Mouse (Mus musculus) embryonic facial prominence, embryonic 13.5 days (tissue): ENCODE measurements around the gene Egflam. TPM values are rescaled to one million over a fixed set of nuclear protein-coding genes. Genes with fewer than 3 reads are reported as not detected.

Experiments
- ATAC-seq: fragments of 200-750 bp; cut with Nextera tagmentation; 2 replicates; pipeline ENCODE4 v1.8.0; 2017; ENCODE audit warnings: low read depth; ENCODE audit not compliant: insufficient number of reproducible peaks, insufficient read depth, low FRiP score, low TSS enrichment
- H3K27ac ChIP-seq: fragments of 300-500 bp; sonication (generic); 2 replicates; pipeline ENCODE4 v1.5.1; 2015; ENCODE audit warnings: moderate library complexity, mild to moderate bottlenecking, inconsistent platforms
- H3K27me3 ChIP-seq: fragments of 300-500 bp; sonication (generic); 2 replicates; pipeline ENCODE4 v1.6.1; 2015; ENCODE audit warnings: mild to moderate bottlenecking, inconsistent platforms
- H3K36me3 ChIP-seq: fragments of 300-500 bp; sonication (generic); 2 replicates; pipeline ENCODE4 v1.6.1; 2015; ENCODE audit warnings: mild to moderate bottlenecking, inconsistent platforms
- H3K4me1 ChIP-seq: fragments of 300-500 bp; sonication (generic); 2 replicates; pipeline ENCODE4 v1.6.1; 2015; ENCODE audit warnings: inconsistent platforms
- H3K4me2 ChIP-seq: fragments of 300-500 bp; sonication (generic); 2 replicates; pipeline ENCODE4 v1.6.1; 2015; ENCODE audit warnings: moderate library complexity, mild to moderate bottlenecking, inconsistent platforms
- H3K4me3 ChIP-seq: fragments of 300-500 bp; sonication (generic); 2 replicates; pipeline ENCODE4 v1.5.1; 2015; ENCODE audit warnings: mild to moderate bottlenecking, inconsistent platforms
- H3K9ac ChIP-seq: fragments of 300-500 bp; sonication (generic); 2 replicates; pipeline ENCODE4 v1.6.1; 2015; ENCODE audit warnings: mild to moderate bottlenecking, inconsistent platforms
- H3K9me3 ChIP-seq: fragments of 300-500 bp; sonication (generic); 2 replicates; pipeline ENCODE4 v1.6.1; 2016; ENCODE audit warnings: inconsistent platforms
- WGBS: fragments of 180-500 bp; shearing (Covaris S2); methylation state at CpG from one replicate; pipeline ENCODE4 v1.1.7; 2015; ENCODE audit warnings: mixed read lengths; 5-methylcytosine and 5-hydroxymethylcytosine counted together
- polyA plus RNA-seq: library from polyadenylated mRNA; unstranded; fragments of >200 nt; fragmentation: Nextera tagmentation; extraction: Ambion mirVana; gene quantifications from 2 replicates; pipeline ENCODE4 v1.2.1, GENCODE M21; 2015

Gene Egflam
- polyA plus RNA-seq, 1 experiment from 2014 or later = 13.4 TPM

- Histone ChIP-seq H3K36me3 (no peaks in the 10 kb centered on the region), H3K4me3 (no peak overlapping the region), H3K9ac (no peak overlapping the region), H3K27me3 (no peaks in the 10 kb centered on the region), H3K4me2 (no peak overlapping the region), H3K4me1 (no peaks in the 10 kb centered on the region), H3K27ac (no peak overlapping the region), H3K9me3 (no peaks in the 10 kb centered on the region)
- WGBS = 70% methylated on average over 14 of the region's 14 CpGs
- ATAC-seq = no peak
Measured at GRCm38 (mm10) chr15:7289516-7289915, 108.7 kb downstream of the Egflam start.

GRCm38 (mm10) chr15:7288841-7289424 is 109.3 kb downstream of the Egflam start:
- Histone ChIP-seq H3K36me3 (no peaks in the 10 kb centered on the region), H3K4me3 (no peak overlapping the region), H3K4me2 (no peak overlapping the region), H3K27ac (no peak overlapping the region), H3K27me3 (no peaks in the 10 kb centered on the region), H3K9ac (no peak overlapping the region), H3K4me1 (no peaks in the 10 kb centered on the region), H3K9me3 (no peaks in the 10 kb centered on the region)
- WGBS = 43% methylated on average over 4 of the region's 4 CpGs
- no peak for ATAC-seq

- 84% methylated on average over 3 of the region's 3 CpGs for WGBS
- Histone ChIP-seq H3K4me1 (no peaks in the 10 kb centered on the region), H3K9ac (no peak overlapping the region), H3K4me2 (no peak overlapping the region), H3K27ac (no peak overlapping the region), H3K4me3 (no peak overlapping the region), H3K36me3 (no peaks in the 10 kb centered on the region), H3K27me3 (no peaks in the 10 kb centered on the region), H3K9me3 (no peaks in the 10 kb centered on the region)
- no peak for ATAC-seq
Measured at GRCm38 (mm10) chr15:7287911-7288310, 110.3 kb downstream of the Egflam start.

- Histone ChIP-seq H3K4me1 (no peaks in the 10 kb centered on the region), H3K36me3 (no peaks in the 10 kb centered on the region), H3K27me3 (no peaks in the 10 kb centered on the region), H3K4me2 (no peak overlapping the region), H3K9ac (no peak overlapping the region), H3K4me3 (no peak overlapping the region), H3K27ac (no peak overlapping the region), H3K9me3 (no peaks in the 10 kb centered on the region)
- ATAC-seq = no peak
- 61% methylated on average over 6 of the region's 6 CpGs for WGBS
Measured at GRCm38 (mm10) chr15:7281579-7281978, 116.6 kb downstream of the Egflam start.

GRCm38 (mm10) chr15:7263822-7264221 is 134.4 kb downstream of the Egflam start:
- Histone ChIP-seq H3K27ac (no peak overlapping the region), H3K27me3 (no peaks in the 10 kb centered on the region), H3K9me3 (no peaks in the 10 kb centered on the region), H3K4me2 (no peak overlapping the region), H3K36me3 (no peaks in the 10 kb centered on the region), H3K4me1 (no peaks in the 10 kb centered on the region), H3K9ac (no peak overlapping the region), H3K4me3 (no peak overlapping the region)
- 11% methylated on average over 3 of the region's 3 CpGs for WGBS
- no peak for ATAC-seq

GRCm38 (mm10) chr15:7263339-7263738 is 134.9 kb downstream of the Egflam start:
- ATAC-seq = no peak
- 88% methylated on average over 9 of the region's 9 CpGs for WGBS
- no peak overlapping the region for H3K9ac ChIP-seq

GRCm38 (mm10) chr15:7261371-7261770 is 136.8 kb downstream of the Egflam start:
- no peaks in the 10 kb centered on the region for H3K36me3 ChIP-seq
- no peak overlapping the region for H3K27ac ChIP-seq
- no peak for ATAC-seq
- no peaks in the 10 kb centered on the region for H3K9me3 ChIP-seq
- H3K4me2 ChIP-seq = no peak overlapping the region
- H3K27me3 ChIP-seq = no peaks in the 10 kb centered on the region
- H3K9ac ChIP-seq = no peak overlapping the region
- H3K4me1 ChIP-seq = no peaks in the 10 kb centered on the region
- no peak overlapping the region for H3K4me3 ChIP-seq
- 83% methylated on average over 1 of the region's 1 CpGs for WGBS

More at GRCm38 (mm10) chr15:7263339-7263738, 134.9 kb downstream of the Egflam start:
- H3K27ac ChIP-seq = no peak overlapping the region
- no peaks in the 10 kb centered on the region for H3K9me3 ChIP-seq
- H3K4me2 ChIP-seq = no peak overlapping the region
- H3K27me3 ChIP-seq = no peaks in the 10 kb centered on the region
- H3K4me3 ChIP-seq = no peak overlapping the region
- H3K36me3 ChIP-seq = no peaks in the 10 kb centered on the region
- H3K4me1 ChIP-seq = no peaks in the 10 kb centered on the region

- H3K27me3 ChIP-seq = no peaks in the 10 kb centered on the region
- no peak for ATAC-seq
- no peaks in the 10 kb centered on the region for H3K36me3 ChIP-seq
- H3K4me3 ChIP-seq = no peak overlapping the region
- H3K27ac ChIP-seq = no peak overlapping the region
- 87% methylated on average over 3 of the region's 3 CpGs for WGBS
- no peaks in the 10 kb centered on the region for H3K4me1 ChIP-seq
- no peak overlapping the region for H3K4me2 ChIP-seq
- H3K9me3 ChIP-seq = no peaks in the 10 kb centered on the region
- H3K9ac ChIP-seq = no peak overlapping the region
Measured at GRCm38 (mm10) chr15:7256577-7256976, 141.6 kb downstream of the Egflam start.

- no peak overlapping the region for H3K9ac ChIP-seq
- peaks cover 21% of the 10 kb centered on the region for H3K36me3 ChIP-seq
- H3K27me3 ChIP-seq = no peaks in the 10 kb centered on the region
- no peak overlapping the region for H3K27ac ChIP-seq
- no peaks in the 10 kb centered on the region for H3K4me1 ChIP-seq
- no peak for ATAC-seq
- no peak overlapping the region for H3K4me3 ChIP-seq
- peaks cover 5% of the 10 kb centered on the region for H3K9me3 ChIP-seq
- WGBS = 95% methylated on average over 6 of the region's 6 CpGs
- no peak overlapping the region for H3K4me2 ChIP-seq
Measured at GRCm38 (mm10) chr15:7253326-7253725, 144.9 kb downstream of the Egflam start.

GRCm38 (mm10) chr15:7252106-7252636 is 146.0 kb downstream of the Egflam start:
- Histone ChIP-seq H3K36me3 (peaks cover 24% of the 10 kb centered on the region), H3K4me2 (no peak overlapping the region), H3K9ac (no peak overlapping the region), H3K9me3 (peaks cover 5% of the 10 kb centered on the region), H3K4me1 (no peaks in the 10 kb centered on the region), H3K27ac (no peak overlapping the region), H3K27me3 (no peaks in the 10 kb centered on the region), H3K4me3 (no peak overlapping the region)
- 78% methylated on average over 12 of the region's 12 CpGs for WGBS
- ATAC-seq = no peak

GRCm38 (mm10) chr15:7251042-7251441 is 147.2 kb downstream of the Egflam start:
- no peaks in the 10 kb centered on the region for H3K4me1 ChIP-seq

GRCm38 (mm10) chr15:7249216-7249615 is 149.0 kb downstream of the Egflam start:
- Histone ChIP-seq H3K4me3 (no peak overlapping the region), H3K27me3 (no peaks in the 10 kb centered on the region), H3K9me3 (peaks cover 5% of the 10 kb centered on the region), H3K27ac (no peak overlapping the region), H3K9ac (no peak overlapping the region), H3K4me2 (no peak overlapping the region), H3K36me3 (peaks cover 24% of the 10 kb centered on the region), H3K4me1 (no peaks in the 10 kb centered on the region)
- ATAC-seq = no peak
- WGBS = 84% methylated on average over 4 of the region's 4 CpGs

More at GRCm38 (mm10) chr15:7251042-7251441, 147.2 kb downstream of the Egflam start:
- peaks cover 5% of the 10 kb centered on the region for H3K9me3 ChIP-seq
- H3K4me3 ChIP-seq = no peak overlapping the region
- no peak overlapping the region for H3K27ac ChIP-seq
- no peak overlapping the region for H3K9ac ChIP-seq
- 93% methylated on average over 9 of the region's 9 CpGs for WGBS
- peaks cover 24% of the 10 kb centered on the region for H3K36me3 ChIP-seq
- H3K27me3 ChIP-seq = no peaks in the 10 kb centered on the region
- no peak for ATAC-seq
- no peak overlapping the region for H3K4me2 ChIP-seq
